9 mouse cellular contexts compared by ENCODE assay signal in genomic region chr5:24597901-24598569, GRCm38 (mm10). TPM values are rescaled to one million over a fixed set of nuclear protein-coding genes. Genes with fewer than 3 reads are reported as not detected.
DNase-seq lines count a peak whose midpoint lies in the region; ATAC-seq and TF ChIP-seq lines count a peak whose summit lies in the region.
"Had no signal": no experiment of that assay in that cellular context is flagged by ENCODE, and none has a peak within 500 bp of the region (broad histone marks: within the 10 kb centered on the region; RNA-seq: fewer than 3 reads in every experiment).

No protein-coding gene starts in this region.

- peak overlapping the region; percentile 92 for H3K27ac ChIP-seq in forebrain, embryonic 13.5 days
- no peak overlapping the region for H3K27ac ChIP-seq in liver, embryonic 12.5 days

- peak; percentile 92 for DNase-seq in heart, adult 11 months
- DNase-seq in heart, postnatal 36 days = no peak
- DNase-seq in B cell, adult 2 months = no peak
- DNase-seq in gastrocnemius, postnatal 36 days = no peak
- no peak for DNase-seq in spleen, postnatal 4 days (ENCODE audit: low spot score in 2 of 2)

- peak overlapping the region; percentile 86 for H3K9ac ChIP-seq in forebrain, embryonic 13.5 days
- peak overlapping the region; percentile 25 for H3K9ac ChIP-seq in liver, embryonic 12.5 days

- peak overlapping the region; percentile 95 for H3K4me2 ChIP-seq in forebrain, embryonic 13.5 days
- H3K4me2 ChIP-seq in liver, embryonic 12.5 days = peak overlapping the region; percentile 74

- peaks cover 22% of the 10 kb centered on the region for H3K36me3 ChIP-seq in E14TG2a.4 (ENCODE audit: insufficient read depth, low read length)
- H3K36me3 ChIP-seq in forebrain, embryonic 13.5 days (ENCODE audit: poor library complexity, severe bottlenecking) = peaks cover 27% of the 10 kb centered on the region
- 0 out of 2 replicates have a peak, but pooled peaks cover 3% of the 10 kb centered on the region for H3K36me3 ChIP-seq in liver, embryonic 12.5 days

- peaks cover 69% of the 10 kb centered on the region for H3K4me1 ChIP-seq in E14TG2a.4 (replicated peaks; ENCODE audit: low read depth, low read length)
- peaks cover 79% of the 10 kb centered on the region for H3K4me1 ChIP-seq in forebrain, embryonic 13.5 days
- H3K4me1 ChIP-seq in liver, embryonic 12.5 days = peaks cover 30% of the 10 kb centered on the region

- intact Hi-C loops in heart, postnatal 36 days (cut with DNase I) = loop anchor here (2.0 kb wide), 3 partner anchors 57 to 87 kb away; partner anchors contain the start of gene Asb10
- intact Hi-C loops in gastrocnemius, postnatal 36 days (cut with DNase I) = no loop called here

- no peaks in the 10 kb centered on the region for H3K9me3 ChIP-seq in E14TG2a.4 (ENCODE audit: low read length)
- H3K9me3 ChIP-seq in forebrain, embryonic 13.5 days (replicated peaks) = no peaks in the 10 kb centered on the region
- no peaks in the 10 kb centered on the region for H3K9me3 ChIP-seq in liver, embryonic 12.5 days (replicated peaks)

- peaks cover 53% of the 10 kb centered on the region for H3K27me3 ChIP-seq in E14TG2a.4 (ENCODE audit: insufficient read depth, low read length)
- no peaks in the 10 kb centered on the region for H3K27me3 ChIP-seq in forebrain, embryonic 13.5 days
- peaks cover 92% of the 10 kb centered on the region for H3K27me3 ChIP-seq in liver, embryonic 12.5 days (replicated peaks)

- ATAC-seq in forebrain, embryonic 13.5 days = no peak
- ATAC-seq in liver, embryonic 12.5 days = no peak

- H3K4me3 ChIP-seq in E14TG2a.4 (replicated peaks; ENCODE audit: low read length) = peak overlapping the region; percentile 83
- peak overlapping the region; percentile 56 for H3K4me3 ChIP-seq in forebrain, embryonic 13.5 days
- H3K4me3 ChIP-seq in liver, embryonic 12.5 days = peak overlapping the region; percentile 48

- no peak for TF ChIP-seq CTCF in E14TG2a.4 (conservative IDR thresholded peaks at IDR 0.05; ENCODE audit: low read length)

- 15% methylated on average over 15 of the region's 15 CpGs for WGBS in forebrain, embryonic 13.5 days
- 25% methylated on average over 15 of the region's 15 CpGs for WGBS in liver, embryonic 12.5 days (ENCODE audit: insufficient replicate concordance)

RNA-seq across cellular contexts. Expression of gene Chpf2, which starts 11.5 kb away (rescaled TPM):
- 10 to 100 TPM; 10.8 to 11.6 TPM for total RNA-seq in heart, postnatal 36 days (2021)
- polyA plus RNA-seq in forebrain, embryonic 13.5 days (2015; fragmentation: Nextera tagmentation; extraction: Ambion mirVana) = 15.0 and 17.2 TPM in 2 replicates
- polyA plus RNA-seq in liver, embryonic 12.5 days (2016; fragmentation: Nextera tagmentation; extraction: Ambion mirVana) = 16.6 and 17.6 TPM in 2 replicates
- 10 to 100 TPM in 1 of 2 experiments, 1 to 10 TPM in 1; 7.2 to 10.8 TPM for total RNA-seq in gastrocnemius, postnatal 36 days (2021)

RNA-seq across cellular contexts. Expression of gene Abcf2, which starts 20.8 kb away (rescaled TPM):
- total RNA-seq in heart, postnatal 36 days (2021) = 10 to 100 TPM; 55.3 to 56.0 TPM
- 117 and 124 TPM in 2 replicates for polyA plus RNA-seq in forebrain, embryonic 13.5 days (2015; fragmentation: Nextera tagmentation; extraction: Ambion mirVana)
- polyA plus RNA-seq in liver, embryonic 12.5 days (2016; fragmentation: Nextera tagmentation; extraction: Ambion mirVana) = 93.7 and 95.9 TPM in 2 replicates
- total RNA-seq in gastrocnemius, postnatal 36 days (2021) = 100 to 1,000 TPM in 1 of 2 experiments, 10 to 100 TPM in 1; 94.7 to 104 TPM

RNA-seq across cellular contexts. Expression of gene Smarcd3, which starts 26.2 kb away (rescaled TPM):
- 10 to 100 TPM; 63.2 to 64.5 TPM for total RNA-seq in heart, postnatal 36 days (2021)
- 111 and 114 TPM in 2 replicates for polyA plus RNA-seq in forebrain, embryonic 13.5 days (2015; fragmentation: Nextera tagmentation; extraction: Ambion mirVana)
- polyA plus RNA-seq in liver, embryonic 12.5 days (2016; fragmentation: Nextera tagmentation; extraction: Ambion mirVana) = 5.8 and 8.3 TPM in 2 replicates
- total RNA-seq in gastrocnemius, postnatal 36 days (2021) = 100 to 1,000 TPM; 167 to 178 TPM

RNA-seq across cellular contexts. Expression of gene 4931409K22Rik, which starts 41.4 kb away (rescaled TPM):
- total RNA-seq in heart, postnatal 36 days (2021) = not detected
- 0.62 TPM in 2 replicates for polyA plus RNA-seq in forebrain, embryonic 13.5 days (2015; fragmentation: Nextera tagmentation; extraction: Ambion mirVana)
- polyA plus RNA-seq in liver, embryonic 12.5 days (2016; fragmentation: Nextera tagmentation; extraction: Ambion mirVana) = 0.05 TPM in 1 of 2 replicates, not detected in the other
- total RNA-seq in gastrocnemius, postnatal 36 days (2021) = not detected
- total RNA-seq: hematopoietic stem cell, adult 5-6 weeks had no signal

RNA-seq across cellular contexts. Expression of gene Asb10, which starts 57.3 kb away (rescaled TPM):
- total RNA-seq in heart, postnatal 36 days (2021) = 10 to 100 TPM; 73.0 to 82.3 TPM
- polyA plus RNA-seq in forebrain, embryonic 13.5 days (2015; fragmentation: Nextera tagmentation; extraction: Ambion mirVana) = 0.06 and 0.15 TPM in 2 replicates
- polyA plus RNA-seq in liver, embryonic 12.5 days (2016; fragmentation: Nextera tagmentation; extraction: Ambion mirVana) = 0.11 TPM in 1 of 2 replicates, not detected in the other
- total RNA-seq in gastrocnemius, postnatal 36 days (2021) = 10 to 100 TPM; 72.9 to 76.9 TPM
- total RNA-seq: hematopoietic stem cell, adult 5-6 weeks had no signal
